Mouse (Mus musculus): Measurements from ENCODE around the gene Sox6.

The Sox6 gene

GRCm38 (mm10) chr7:115888561-115888960 is 150.0 kb downstream of the Sox6 start:
- DNase-seq, result no peak

- no peak for DNase-seq
These were observed 150.5 kb downstream of the Sox6 start for GRCm38 (mm10) chr7:115888120-115888519.

GRCm38 (mm10) chr7:115872903-115873302 is 165.7 kb downstream of the Sox6 start:
- DNase-seq, result no peak

- DNase-seq, result peak; percentile 20
These were observed 170.1 kb downstream of the Sox6 start for GRCm38 (mm10) chr7:115868504-115868903.

- DNase-seq, result peak; percentile 46
These were observed 170.9 kb downstream of the Sox6 start for GRCm38 (mm10) chr7:115867518-115868270.

GRCm38 (mm10) chr7:115866698-115867500 is 171.7 kb downstream of the Sox6 start:
- DNase-seq, result peak; percentile 25

GRCm38 (mm10) chr7:115865979-115866697 is 172.5 kb downstream of the Sox6 start:
- no peak for DNase-seq

- DNase-seq, result no peak
These were observed 173.4 kb downstream of the Sox6 start for GRCm38 (mm10) chr7:115865231-115865630.

- DNase-seq, result no peak
These were observed 174.2 kb downstream of the Sox6 start for GRCm38 (mm10) chr7:115864411-115864810.

- DNase-seq, result peak; percentile 57
These were observed 178.8 kb downstream of the Sox6 start for GRCm38 (mm10) chr7:115859691-115860401.

GRCm38 (mm10) chr7:115851131-115851530 is 187.5 kb downstream of the Sox6 start:
- DNase-seq, result no peak

GRCm38 (mm10) chr7:115845791-115846366 is 192.7 kb downstream of the Sox6 start:
- DNase-seq, result no peak

- no peak for DNase-seq
These were observed 193.7 kb downstream of the Sox6 start for GRCm38 (mm10) chr7:115844910-115845309.

- peak; percentile 59 for DNase-seq
These were observed 194.2 kb downstream of the Sox6 start for GRCm38 (mm10) chr7:115844431-115844830.

- DNase-seq, result no peak
These were observed 196.3 kb downstream of the Sox6 start for GRCm38 (mm10) chr7:115842251-115842650.

- DNase-seq, result no peak
These were observed 198.0 kb downstream of the Sox6 start for GRCm38 (mm10) chr7:115840613-115841012.

GRCm38 (mm10) chr7:115835005-115835404 is 203.6 kb downstream of the Sox6 start:
- no peak for DNase-seq

GRCm38 (mm10) chr7:115833701-115834100 is 204.9 kb downstream of the Sox6 start:
- DNase-seq, result no peak

- DNase-seq, result no peak
These were observed 207.4 kb downstream of the Sox6 start for GRCm38 (mm10) chr7:115830938-115831873.

GRCm38 (mm10) chr7:115830366-115830765 is 208.2 kb downstream of the Sox6 start:
- DNase-seq, result no peak

GRCm38 (mm10) chr7:115829756-115830155 is 208.8 kb downstream of the Sox6 start:
- no peak for DNase-seq
